Mouse (Mus musculus): Measurements from ENCODE around the gene St7.

St7 gene

GRCm38 (mm10) chr6:17963455-17963854 lies 270.7 kb downstream of the St7 start:
- 81% methylated on average over 3 of the region's 3 CpGs for WGBS

GRCm38 (mm10) chr6:17968467-17969144 lies 275.9 kb downstream of the St7 start:
- 73% methylated on average over 1 of the region's 1 CpGs for WGBS

GRCm38 (mm10) chr6:17969815-17970214 lies 277.1 kb downstream of the St7 start:
- 93% methylated on average over 1 of the region's 1 CpGs for WGBS

- 31% methylated on average over 3 of the region's 3 CpGs for WGBS
Observed at GRCm38 (mm10) chr6:17974416-17974815, 281.7 kb downstream of the St7 start.

GRCm38 (mm10) chr6:17977165-17977564 lies 284.4 kb downstream of the St7 start:
- 61% methylated on average over 1 of the region's 1 CpGs for WGBS

- 45% methylated on average over 5 of the region's 5 CpGs for WGBS
Observed at GRCm38 (mm10) chr6:17978324-17978723, 285.6 kb downstream of the St7 start.

GRCm38 (mm10) chr6:17978881-17979280 lies 286.1 kb downstream of the St7 start:
- WGBS: 34% methylated on average over 3 of the region's 3 CpGs

- 67% methylated on average over 1 of the region's 1 CpGs for WGBS
Observed at GRCm38 (mm10) chr6:17979361-17979760, 286.6 kb downstream of the St7 start.

GRCm38 (mm10) chr6:17990173-17991028 lies 297.7 kb downstream of the St7 start:
- 96% methylated on average over 9 of the region's 9 CpGs for WGBS

GRCm38 (mm10) chr6:17991625-17992024 lies 298.9 kb downstream of the St7 start:
- 74% methylated on average over 7 of the region's 7 CpGs for WGBS
